Mouse (Mus musculus): Measurements from ENCODE around the gene Sdk1. TPM values are rescaled to one million over a fixed set of nuclear protein-coding genes. Genes with fewer than 3 reads are reported as not detected.

The Sdk1 gene
- polyA plus RNA-seq, 1 experiment, result 1.6 TPM

DNA sequence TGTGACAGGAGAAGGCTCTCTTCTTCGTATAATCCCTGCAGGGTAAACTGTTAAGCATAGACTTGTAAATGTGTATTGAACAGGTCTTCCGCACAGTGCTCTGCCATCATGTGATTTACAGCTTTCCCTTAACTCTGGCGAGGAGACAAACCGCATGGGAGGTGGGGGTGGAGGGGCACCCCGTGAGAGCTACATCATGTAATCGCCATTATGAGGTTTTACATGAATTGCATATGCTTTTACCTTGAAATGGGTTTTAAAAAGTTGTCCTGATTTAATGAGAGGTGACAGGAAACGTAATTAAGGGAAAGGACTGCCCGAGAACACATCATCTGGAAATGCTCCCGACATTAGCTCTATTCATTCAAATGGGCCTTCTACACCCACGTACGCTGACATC is 709.5 kb downstream of the Sdk1 start:
- no peaks in the 10 kb centered on the region for H3K4me1 ChIP-seq (ENCODE audit: control insufficient read depth, insufficient read depth, low read length)
- no peak overlapping the region for H3K9ac ChIP-seq (ENCODE audit: low read depth, poor library complexity, severe bottlenecking)
- no peaks in the 10 kb centered on the region for H3K36me3 ChIP-seq (ENCODE audit: control insufficient read depth, insufficient read depth, low read length, poor library complexity, severe bottlenecking)
- H3K27me3 ChIP-seq (ENCODE audit: control insufficient read depth, insufficient read depth, low read length, poor library complexity, severe bottlenecking), result no peaks in the 10 kb centered on the region
- no peak overlapping the region for H3K4me3 ChIP-seq (ENCODE audit: low read depth, low read length)
- no peak overlapping the region for H3K27ac ChIP-seq (ENCODE audit: insufficient read depth, low read length)
- no peak for TF ChIP-seq EP300 (IDR thresholded peaks at IDR 0.05; ENCODE audit: insufficient read depth, low read depth, low read length)
- no peak for TF ChIP-seq CTCF (IDR thresholded peaks at IDR 0.05; ENCODE audit: low read depth, low read length)
- TF ChIP-seq POLR2A (IDR thresholded peaks at IDR 0.05; ENCODE audit: insufficient read depth, low read length), result no peak
- H3K9me3 ChIP-seq (replicated peaks; ENCODE audit: control insufficient read depth, insufficient read depth, low read length, poor library complexity, severe bottlenecking), result no peaks in the 10 kb centered on the region

DNA sequence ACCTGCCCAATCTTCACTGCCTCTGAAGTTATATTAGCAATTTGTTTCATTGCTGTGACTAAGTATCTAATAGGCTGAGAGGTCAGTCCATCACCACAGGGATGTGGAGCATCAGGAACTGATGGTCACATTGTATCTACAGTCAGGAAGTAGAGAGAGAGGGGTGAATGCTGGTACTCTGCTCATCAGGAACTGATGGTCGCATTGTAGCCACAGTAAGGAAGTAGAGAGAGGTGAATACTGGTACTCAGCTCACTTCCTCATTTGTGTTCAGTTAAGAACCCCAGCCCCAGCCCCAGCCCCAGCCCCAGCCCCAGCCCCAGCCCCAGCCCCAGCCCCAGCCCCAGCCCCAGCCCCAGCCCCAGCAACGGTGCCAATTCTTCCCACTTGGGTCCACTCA is 711.0 kb downstream of the Sdk1 start:
- TF ChIP-seq POLR2A (IDR thresholded peaks at IDR 0.05; ENCODE audit: insufficient read depth, low read length) (no peak), CTCF (IDR thresholded peaks at IDR 0.05; ENCODE audit: low read depth, low read length) (no peak), EP300 (IDR thresholded peaks at IDR 0.05; ENCODE audit: insufficient read depth, low read depth, low read length) (no peak)
- no peak overlapping the region for H3K4me3 ChIP-seq (ENCODE audit: low read depth, low read length)
- no peak overlapping the region for H3K9ac ChIP-seq (ENCODE audit: low read depth, poor library complexity, severe bottlenecking)
- H3K36me3 ChIP-seq (ENCODE audit: control insufficient read depth, insufficient read depth, low read length, poor library complexity, severe bottlenecking), result no peaks in the 10 kb centered on the region
- H3K27me3 ChIP-seq (ENCODE audit: control insufficient read depth, insufficient read depth, low read length, poor library complexity, severe bottlenecking), result no peaks in the 10 kb centered on the region
- no peaks in the 10 kb centered on the region for H3K4me1 ChIP-seq (ENCODE audit: control insufficient read depth, insufficient read depth, low read length)
- H3K9me3 ChIP-seq (replicated peaks; ENCODE audit: control insufficient read depth, insufficient read depth, low read length, poor library complexity, severe bottlenecking), result no peaks in the 10 kb centered on the region
- no peak overlapping the region for H3K27ac ChIP-seq (ENCODE audit: insufficient read depth, low read length)

DNA sequence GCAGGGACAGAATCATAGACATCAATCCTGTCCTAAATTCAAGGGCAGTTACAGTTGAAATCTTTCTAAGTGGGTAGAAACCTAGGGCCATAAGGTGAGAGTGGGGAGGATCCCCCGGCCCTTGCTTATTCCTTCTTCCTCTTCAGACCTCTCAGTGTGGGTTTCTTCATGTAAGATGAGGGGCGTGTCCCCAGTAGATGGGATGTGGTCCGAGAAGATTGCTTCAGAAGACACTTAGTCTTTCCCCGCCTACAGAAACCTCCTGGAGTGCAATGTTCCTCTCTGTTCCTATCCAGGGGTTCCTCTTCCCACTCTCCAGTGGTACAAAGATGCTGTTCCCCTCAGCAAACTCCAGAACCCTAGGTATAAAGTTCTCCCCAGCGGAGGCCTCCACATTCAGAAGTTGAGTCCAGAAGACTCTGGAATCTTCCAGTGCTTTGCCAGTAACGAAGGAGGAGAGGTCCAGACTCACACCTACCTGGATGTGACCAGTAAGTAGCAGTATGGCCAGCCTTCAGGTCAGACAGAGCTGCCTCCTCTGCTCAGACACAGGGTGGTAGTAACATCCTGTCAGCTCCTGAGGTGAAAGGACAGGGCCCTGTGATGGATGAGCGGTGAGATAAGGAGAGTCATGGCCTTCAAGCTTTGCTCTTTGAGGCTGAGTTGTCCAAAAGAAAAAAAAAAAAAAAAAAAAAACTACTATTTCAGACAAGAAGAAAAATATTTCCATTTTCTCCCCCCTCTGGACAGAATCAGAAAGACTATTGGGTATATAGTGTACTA is 711.6 kb downstream of the Sdk1 start:
- Histone ChIP-seq H3K9me3 (replicated peaks; ENCODE audit: control insufficient read depth, insufficient read depth, low read length, poor library complexity, severe bottlenecking) (no peaks in the 10 kb centered on the region), H3K27ac (ENCODE audit: insufficient read depth, low read length) (no peak overlapping the region), H3K4me1 (ENCODE audit: control insufficient read depth, insufficient read depth, low read length) (no peaks in the 10 kb centered on the region), H3K27me3 (ENCODE audit: control insufficient read depth, insufficient read depth, low read length, poor library complexity, severe bottlenecking) (no peaks in the 10 kb centered on the region), H3K9ac (ENCODE audit: low read depth, poor library complexity, severe bottlenecking) (no peak overlapping the region), H3K4me3 (ENCODE audit: low read depth, low read length) (no peak overlapping the region), H3K36me3 (ENCODE audit: control insufficient read depth, insufficient read depth, low read length, poor library complexity, severe bottlenecking) (no peaks in the 10 kb centered on the region)
- TF ChIP-seq CTCF (IDR thresholded peaks at IDR 0.05; ENCODE audit: low read depth, low read length) (no peak), POLR2A (IDR thresholded peaks at IDR 0.05; ENCODE audit: insufficient read depth, low read length) (no peak), EP300 (IDR thresholded peaks at IDR 0.05; ENCODE audit: insufficient read depth, low read depth, low read length) (no peak)

DNA sequence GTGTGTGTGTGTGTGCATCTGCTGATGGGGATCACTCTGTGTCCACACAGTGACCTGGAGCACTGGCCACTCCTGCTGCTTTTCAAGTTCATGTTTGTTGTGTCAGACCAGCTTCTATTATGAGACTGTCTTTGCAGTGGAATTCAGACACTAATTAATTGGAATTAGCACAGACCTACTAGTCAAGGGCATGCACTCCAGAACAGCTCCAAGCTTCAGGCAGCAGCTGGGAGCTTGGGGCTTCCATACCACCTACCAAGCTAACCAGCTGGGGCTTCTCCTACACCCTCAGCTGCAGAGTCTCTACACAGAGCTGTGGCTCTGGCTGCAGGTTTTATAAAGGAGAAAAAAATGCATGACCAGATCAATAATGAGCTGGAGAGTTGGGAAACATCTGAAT is 729.8 kb downstream of the Sdk1 start:
- Histone ChIP-seq H3K9me3 (replicated peaks; ENCODE audit: control insufficient read depth, insufficient read depth, low read length, poor library complexity, severe bottlenecking) (no peaks in the 10 kb centered on the region), H3K27ac (ENCODE audit: insufficient read depth, low read length) (no peak overlapping the region), H3K4me1 (ENCODE audit: control insufficient read depth, insufficient read depth, low read length) (no peaks in the 10 kb centered on the region), H3K4me3 (ENCODE audit: low read depth, low read length) (no peak overlapping the region), H3K27me3 (ENCODE audit: control insufficient read depth, insufficient read depth, low read length, poor library complexity, severe bottlenecking) (no peaks in the 10 kb centered on the region), H3K36me3 (ENCODE audit: control insufficient read depth, insufficient read depth, low read length, poor library complexity, severe bottlenecking) (no peaks in the 10 kb centered on the region), H3K9ac (ENCODE audit: low read depth, poor library complexity, severe bottlenecking) (no peak overlapping the region)
- no peak for TF ChIP-seq EP300 (IDR thresholded peaks at IDR 0.05; ENCODE audit: insufficient read depth, low read depth, low read length)
- no peak for TF ChIP-seq CTCF (IDR thresholded peaks at IDR 0.05; ENCODE audit: low read depth, low read length)
- no peak for TF ChIP-seq POLR2A (IDR thresholded peaks at IDR 0.05; ENCODE audit: insufficient read depth, low read length)

DNA sequence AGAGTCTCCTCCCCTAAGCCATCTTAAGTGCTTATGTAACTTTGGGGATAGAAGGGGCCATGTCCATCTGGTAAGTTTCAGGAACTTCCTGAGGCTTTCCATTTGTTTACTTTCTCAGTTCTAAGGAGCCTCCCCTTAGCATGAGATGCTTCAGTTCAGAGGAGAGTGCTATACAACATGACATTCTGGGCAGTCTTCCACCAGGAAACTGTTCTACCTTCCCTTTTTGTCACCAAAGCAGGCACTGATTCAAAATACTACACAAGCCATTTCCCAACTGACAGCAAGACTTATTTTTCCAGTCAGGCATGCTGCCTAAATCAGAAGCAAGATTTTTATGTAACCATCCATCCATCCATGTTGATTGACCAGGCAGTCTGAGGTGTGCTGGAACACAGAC is 738.2 kb downstream of the Sdk1 start:
- no peaks in the 10 kb centered on the region for H3K36me3 ChIP-seq (ENCODE audit: control insufficient read depth, insufficient read depth, low read length, poor library complexity, severe bottlenecking)
- H3K9me3 ChIP-seq (replicated peaks; ENCODE audit: control insufficient read depth, insufficient read depth, low read length, poor library complexity, severe bottlenecking), result no peaks in the 10 kb centered on the region
- H3K9ac ChIP-seq (ENCODE audit: low read depth, poor library complexity, severe bottlenecking), result no peak overlapping the region
- H3K4me1 ChIP-seq (ENCODE audit: control insufficient read depth, insufficient read depth, low read length), result no peaks in the 10 kb centered on the region
- H3K27me3 ChIP-seq (ENCODE audit: control insufficient read depth, insufficient read depth, low read length, poor library complexity, severe bottlenecking), result no peaks in the 10 kb centered on the region
- no peak for TF ChIP-seq POLR2A (IDR thresholded peaks at IDR 0.05; ENCODE audit: insufficient read depth, low read length)
- TF ChIP-seq CTCF (IDR thresholded peaks at IDR 0.05; ENCODE audit: low read depth, low read length), result no peak
- no peak for TF ChIP-seq EP300 (IDR thresholded peaks at IDR 0.05; ENCODE audit: insufficient read depth, low read depth, low read length)
- H3K4me3 ChIP-seq (ENCODE audit: low read depth, low read length), result no peak overlapping the region
- no peak overlapping the region for H3K27ac ChIP-seq (ENCODE audit: insufficient read depth, low read length)

DNA sequence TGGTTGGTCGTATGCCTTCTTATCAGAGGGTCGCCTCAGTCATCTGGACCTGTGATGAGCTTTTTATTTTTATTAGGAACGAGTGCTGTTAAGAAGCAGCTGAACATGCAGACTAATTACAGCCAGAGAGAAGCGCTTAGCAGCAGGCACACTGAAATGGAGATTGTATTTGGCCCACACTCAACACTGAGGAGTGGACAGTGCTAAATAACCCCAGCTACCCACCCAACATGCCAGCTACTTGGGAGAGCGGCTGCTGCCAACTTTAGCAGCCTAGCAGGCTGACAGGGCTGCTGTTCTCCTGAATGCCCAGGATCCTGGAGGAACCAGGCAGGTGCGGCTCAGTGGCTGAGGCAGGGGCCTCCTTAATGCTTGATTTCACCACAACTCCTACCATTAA is 739.5 kb downstream of the Sdk1 start:
- Histone ChIP-seq H3K27me3 (ENCODE audit: control insufficient read depth, insufficient read depth, low read length, poor library complexity, severe bottlenecking) (no peaks in the 10 kb centered on the region), H3K9ac (ENCODE audit: low read depth, poor library complexity, severe bottlenecking) (no peak overlapping the region), H3K36me3 (ENCODE audit: control insufficient read depth, insufficient read depth, low read length, poor library complexity, severe bottlenecking) (no peaks in the 10 kb centered on the region), H3K27ac (ENCODE audit: insufficient read depth, low read length) (no peak overlapping the region), H3K4me1 (ENCODE audit: control insufficient read depth, insufficient read depth, low read length) (no peaks in the 10 kb centered on the region), H3K4me3 (ENCODE audit: low read depth, low read length) (no peak overlapping the region), H3K9me3 (replicated peaks; ENCODE audit: control insufficient read depth, insufficient read depth, low read length, poor library complexity, severe bottlenecking) (no peaks in the 10 kb centered on the region)
- TF ChIP-seq CTCF (IDR thresholded peaks at IDR 0.05; ENCODE audit: low read depth, low read length), result no peak
- TF ChIP-seq EP300 (IDR thresholded peaks at IDR 0.05; ENCODE audit: insufficient read depth, low read depth, low read length), result no peak
- TF ChIP-seq POLR2A (IDR thresholded peaks at IDR 0.05; ENCODE audit: insufficient read depth, low read length), result no peak
